Mouse (Mus musculus): ENCODE measurements around the gene Zbtb3. TPM values are rescaled to one million over a fixed set of nuclear protein-coding genes. Genes with fewer than 3 reads are reported as not detected.

The Zbtb3 gene
- 1 to 10 TPM; 4.3 TPM for total RNA-seq (2021)
- long read RNA-seq, experiment 1, partial matches to known transcripts, result 0 of 5 reads
- long read RNA-seq, experiment 1, other reads (novel, unspliced or antisense), result 3 of 5 reads
- long read RNA-seq, experiment 2, partial matches to known transcripts, result 0 of 1 reads
- long read RNA-seq, experiment 2, other reads (novel, unspliced or antisense), result 0 of 1 reads

DNA sequence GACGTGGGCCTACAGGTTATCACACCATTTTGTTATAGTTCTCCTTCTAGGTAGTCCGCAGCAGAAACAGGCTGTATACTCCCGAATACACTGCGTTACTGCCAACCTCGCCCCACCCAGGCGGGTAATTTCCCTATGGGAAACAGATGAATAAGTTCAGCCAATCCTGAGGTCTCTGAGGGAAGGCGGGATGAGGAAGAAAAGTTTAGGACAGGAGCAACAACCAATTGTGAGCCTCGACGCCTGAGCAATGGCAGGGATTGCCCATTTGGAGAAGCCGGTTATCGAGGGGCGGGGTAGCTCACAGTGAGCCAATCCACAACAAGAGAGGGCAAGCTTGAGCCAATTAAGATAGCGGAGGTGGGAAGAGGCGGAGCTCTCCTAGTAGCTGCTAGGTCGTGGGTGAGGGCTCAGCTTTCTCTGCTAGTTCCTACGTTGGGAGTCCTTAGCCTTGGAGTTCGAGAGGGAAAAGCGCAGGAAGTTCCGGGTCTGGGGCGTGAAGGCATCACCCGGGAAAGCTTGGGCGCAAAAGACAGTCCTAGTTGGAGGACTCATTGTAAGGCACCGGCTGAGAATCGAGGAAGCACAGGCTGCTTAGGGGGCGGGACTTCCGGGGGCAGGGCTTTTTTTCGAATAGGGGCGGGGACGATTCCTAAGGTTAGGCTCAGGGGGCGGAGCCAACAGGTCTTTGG lies at the start of gene Zbtb3:
TSS of gene Zbtb3 (plus strand) at position 426 of the 692 bp plus-strand sequence.
- peak; percentile 94 to 98 for DNase-seq (ENCODE audit: low spot score in 2 of 2)

DNA sequence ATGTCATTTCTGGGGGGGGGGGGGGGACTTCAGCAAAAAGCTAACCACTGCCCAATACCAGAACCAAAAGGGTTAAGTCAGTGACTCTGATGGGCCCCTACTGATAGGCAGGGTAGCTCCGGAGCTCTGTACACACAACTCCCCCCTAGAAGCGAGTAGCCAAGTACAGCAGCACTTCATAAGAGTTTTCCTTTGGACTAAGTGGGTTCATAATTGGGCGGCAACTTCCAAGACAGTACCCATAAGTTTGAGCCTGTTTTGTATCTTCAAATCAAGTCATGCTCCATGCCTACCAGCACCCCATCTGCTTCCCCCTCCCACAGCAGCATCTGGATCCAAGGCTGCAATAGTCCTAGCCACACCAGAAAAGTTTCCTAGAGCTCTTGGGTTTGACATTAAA lies 46.7 kb upstream of the Zbtb3 start:
- no peak for DNase-seq (ENCODE audit: low spot score in 2 of 2)

DNA sequence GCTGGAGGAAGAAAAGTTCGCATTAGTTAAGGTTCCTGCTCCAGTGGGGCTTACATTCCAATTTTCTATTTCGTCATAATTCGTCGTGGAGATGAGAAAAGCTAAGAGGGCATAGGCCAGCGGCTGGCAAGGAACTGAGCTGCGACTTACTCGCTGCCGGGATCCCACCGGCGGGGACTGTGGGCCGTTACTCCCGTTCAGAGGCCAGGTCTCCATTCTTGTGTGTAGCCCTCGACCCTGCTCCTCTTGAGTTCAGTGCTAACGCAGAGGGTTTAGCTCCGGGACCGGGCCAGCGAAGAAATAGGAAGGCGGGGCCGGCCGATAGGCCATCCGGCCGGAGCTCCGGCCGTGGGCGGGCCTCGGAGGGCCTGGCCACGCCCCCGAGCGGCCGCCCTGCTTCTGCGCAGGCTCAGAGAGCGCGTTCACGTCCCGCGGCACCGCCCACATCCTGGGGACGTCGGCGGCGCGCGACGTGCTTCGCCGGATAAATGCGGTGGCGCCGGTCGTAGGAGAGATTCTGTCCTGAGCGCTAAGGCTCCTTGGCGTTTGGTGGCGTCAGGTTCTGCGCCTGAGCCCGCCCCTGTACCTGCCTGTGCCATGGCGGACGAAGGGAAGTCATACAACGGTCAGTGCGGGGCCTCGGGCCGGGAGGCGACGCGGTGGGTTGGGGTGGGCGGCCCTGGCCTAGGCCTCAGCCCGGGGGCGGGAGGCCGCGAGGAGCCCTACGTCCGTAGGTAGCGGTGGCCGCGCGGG lies 45.5 kb upstream of the Zbtb3 start, which contains the start of gene Nxf1:
TSS of gene Nxf1 (plus strand) at position 439 of the 753 bp plus-strand sequence.
- DNase-seq (ENCODE audit: low spot score in 2 of 2), result peak; percentile 85 to 94

DNA sequence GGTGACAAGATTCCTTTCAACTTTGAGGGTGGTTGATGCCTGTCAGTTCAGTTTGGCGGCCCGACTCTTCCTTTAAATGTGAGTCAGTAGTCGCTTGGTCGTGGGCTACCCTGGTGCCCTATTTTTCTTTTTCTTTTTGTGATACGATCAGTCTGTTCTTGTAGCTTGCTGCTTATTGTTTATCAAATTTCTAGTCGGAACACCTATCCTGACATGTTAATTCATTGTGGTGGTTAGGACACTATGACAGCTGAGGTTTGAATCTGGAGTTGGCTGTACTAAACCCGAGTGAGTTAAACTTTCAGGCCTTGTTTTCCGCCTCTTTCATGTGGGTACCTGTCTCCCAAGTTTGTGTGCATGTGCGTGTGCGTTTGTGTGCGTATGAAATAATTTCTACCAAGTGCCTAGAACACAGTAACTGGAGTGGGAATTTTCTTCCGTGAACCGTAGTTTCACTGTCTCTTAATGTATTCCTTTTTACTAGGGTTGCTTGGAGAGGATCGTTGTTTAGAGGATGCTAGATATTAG lies 44.8 kb upstream of the Zbtb3 start:
- DNase-seq (ENCODE audit: low spot score in 2 of 2), result no peak

DNA sequence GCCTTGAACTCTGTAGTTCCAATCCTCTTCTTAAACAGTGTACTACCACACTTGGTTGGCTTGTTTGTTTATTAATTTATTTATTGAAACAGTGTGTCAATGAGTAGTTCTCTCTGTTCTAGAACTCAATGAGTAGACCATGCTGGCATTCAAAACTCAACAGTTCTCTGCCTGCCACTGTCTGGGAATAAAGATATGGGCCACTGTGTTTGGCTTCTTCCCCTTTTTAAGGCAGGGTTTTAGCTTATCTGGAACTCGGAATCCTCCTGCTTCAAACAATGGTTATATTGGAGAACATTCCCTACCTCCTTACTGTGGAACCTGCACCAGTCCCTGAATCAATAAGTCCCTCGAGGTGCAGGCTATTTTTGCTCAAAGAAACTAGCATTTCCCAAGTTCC lies 43.5 kb upstream of the Zbtb3 start:
- DNase-seq (ENCODE audit: low spot score in 2 of 2), result no peak

DNA sequence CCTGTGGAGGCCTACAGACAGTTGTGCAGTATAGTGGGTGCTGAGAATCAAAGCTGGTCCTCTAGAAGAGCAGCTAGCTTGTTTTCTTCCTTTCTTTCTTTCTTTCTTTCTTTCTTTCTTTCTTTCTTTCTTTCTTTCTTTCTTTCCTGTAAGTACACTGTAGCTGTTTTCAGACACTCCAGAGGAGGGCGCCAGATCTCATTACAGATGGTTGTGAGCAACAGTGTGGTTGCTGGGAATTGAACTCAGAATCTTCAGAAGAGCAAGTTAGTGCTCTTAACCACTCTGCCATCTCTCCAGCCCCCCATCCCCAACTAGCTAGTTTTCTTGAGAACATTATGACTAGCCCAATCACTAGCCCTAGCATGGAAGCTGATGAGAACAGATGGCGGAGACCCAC lies 41.6 kb upstream of the Zbtb3 start:
- DNase-seq (ENCODE audit: low spot score in 2 of 2), result no peak

DNA sequence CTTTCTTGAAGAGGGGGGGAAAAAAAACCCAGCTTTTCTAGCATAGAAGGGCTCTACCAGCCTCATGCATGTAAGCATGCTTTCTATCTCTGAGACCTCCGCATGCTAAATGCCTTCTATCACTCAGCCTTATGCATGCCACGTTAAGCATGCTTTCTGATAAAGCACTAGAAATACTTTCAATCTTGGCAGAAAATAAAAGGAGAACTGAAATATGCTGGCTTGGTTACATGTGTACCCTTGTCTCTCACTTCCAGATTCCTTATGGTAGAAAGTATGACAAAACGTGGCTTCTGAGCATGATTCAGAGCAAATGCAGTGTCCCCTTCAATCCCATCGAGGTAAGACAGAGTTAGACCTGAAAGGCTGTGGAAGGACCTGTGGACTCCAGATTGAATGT lies 39.1 kb upstream of the Zbtb3 start:
- DNase-seq (ENCODE audit: low spot score in 2 of 2), result no peak

DNA sequence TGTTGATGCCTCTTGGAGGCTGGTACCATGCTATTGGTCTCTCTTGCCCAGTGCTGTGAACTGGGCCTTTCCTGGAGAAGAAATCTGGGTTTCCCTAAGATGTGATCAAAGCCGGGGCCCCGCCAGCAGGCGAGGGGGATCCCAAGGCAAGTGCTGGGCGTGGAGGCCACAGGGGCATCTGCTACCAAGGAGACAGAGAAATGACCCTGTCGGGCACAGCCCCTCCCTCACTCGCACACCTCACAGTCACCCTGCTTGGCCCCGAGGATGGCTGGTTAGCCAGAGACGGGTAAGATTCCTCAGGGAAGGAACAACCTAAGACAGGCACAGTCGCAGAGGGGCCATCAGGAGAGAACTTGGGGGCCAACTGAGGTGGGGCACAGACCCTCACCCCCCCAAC lies 36.8 kb upstream of the Zbtb3 start:
- DNase-seq (ENCODE audit: low spot score in 2 of 2), result no peak

DNA sequence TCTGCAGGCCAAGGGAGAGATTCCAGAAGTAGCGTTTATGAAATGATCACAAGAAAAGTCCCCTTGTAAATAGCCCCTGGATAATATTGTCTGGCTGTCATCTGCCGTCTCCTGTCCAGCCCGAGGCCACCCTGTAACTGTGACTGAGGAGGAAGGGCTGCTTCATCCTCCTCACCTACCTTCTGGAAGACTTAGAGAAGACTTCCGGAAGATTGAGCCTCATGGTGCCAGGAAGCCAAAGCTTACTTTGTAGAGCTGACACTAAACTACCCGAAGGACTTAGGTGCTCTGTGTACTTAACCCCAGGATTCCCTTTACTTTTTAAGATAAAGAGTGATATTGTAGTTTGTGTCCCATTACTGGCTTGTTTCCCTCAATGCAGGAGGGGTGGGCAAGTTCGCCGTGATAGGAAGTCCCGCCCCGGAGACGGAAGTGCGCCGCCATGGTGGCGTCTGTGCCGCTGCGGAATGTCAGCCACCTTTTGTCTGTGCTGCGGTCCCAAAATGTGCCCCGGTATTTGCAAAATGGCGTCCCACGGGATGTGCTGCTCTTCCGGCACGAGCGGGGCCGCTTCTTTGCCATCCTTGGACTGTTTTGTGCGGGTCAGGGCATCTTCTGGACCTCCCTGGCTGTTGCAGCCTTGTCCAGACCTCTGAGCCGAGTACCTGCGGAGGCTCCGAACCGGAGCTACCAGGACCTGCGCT lies 31.6 kb upstream of the Zbtb3 start, which contains the start of gene Tmem223:
TSS of gene Tmem223 (plus strand) at position 430 of the 704 bp plus-strand sequence.
- peak; percentile 77 to 87 for DNase-seq (ENCODE audit: low spot score in 2 of 2)

DNA sequence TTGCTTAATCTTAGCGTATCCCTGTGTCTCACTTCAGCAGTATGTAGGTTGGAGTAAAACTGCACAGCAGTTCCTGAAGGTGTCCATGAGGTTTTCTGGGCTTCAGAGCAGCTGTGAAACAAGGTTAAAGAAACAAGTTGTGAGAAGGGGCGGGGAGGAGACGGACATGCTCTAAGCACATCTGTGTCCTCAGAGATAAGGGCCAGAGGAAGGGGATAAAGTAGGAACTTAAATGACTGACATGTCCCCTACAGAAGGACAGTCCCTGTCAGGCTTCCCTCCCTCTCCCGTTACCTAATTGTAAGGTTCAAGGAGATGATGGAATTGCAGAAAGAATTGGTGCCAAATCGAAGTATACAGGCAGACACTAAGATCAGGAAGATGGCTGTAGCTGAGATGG lies 29.4 kb upstream of the Zbtb3 start:
- no peak for DNase-seq (ENCODE audit: low spot score in 2 of 2)

DNA sequence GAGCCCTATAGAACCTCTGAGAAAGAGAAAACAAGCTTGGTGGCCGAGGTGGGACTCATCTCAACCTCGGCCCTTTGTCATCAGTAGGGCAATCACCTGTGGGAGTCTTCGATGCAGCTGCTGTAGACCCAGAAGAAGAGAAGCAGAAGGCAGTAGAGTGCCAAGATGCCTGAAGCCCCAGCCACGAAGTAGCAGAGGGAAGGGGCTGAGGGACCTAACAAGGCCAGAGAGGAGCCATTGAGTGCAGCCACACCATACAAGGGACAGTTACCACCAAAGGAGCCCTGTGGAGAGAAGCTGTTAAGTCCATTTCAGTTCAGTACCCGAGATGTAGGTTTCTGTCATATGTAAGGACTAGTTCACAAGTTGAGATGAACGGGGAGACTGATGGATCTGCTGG lies 28.9 kb upstream of the Zbtb3 start:
- no peak for DNase-seq (ENCODE audit: low spot score in 2 of 2)

DNA sequence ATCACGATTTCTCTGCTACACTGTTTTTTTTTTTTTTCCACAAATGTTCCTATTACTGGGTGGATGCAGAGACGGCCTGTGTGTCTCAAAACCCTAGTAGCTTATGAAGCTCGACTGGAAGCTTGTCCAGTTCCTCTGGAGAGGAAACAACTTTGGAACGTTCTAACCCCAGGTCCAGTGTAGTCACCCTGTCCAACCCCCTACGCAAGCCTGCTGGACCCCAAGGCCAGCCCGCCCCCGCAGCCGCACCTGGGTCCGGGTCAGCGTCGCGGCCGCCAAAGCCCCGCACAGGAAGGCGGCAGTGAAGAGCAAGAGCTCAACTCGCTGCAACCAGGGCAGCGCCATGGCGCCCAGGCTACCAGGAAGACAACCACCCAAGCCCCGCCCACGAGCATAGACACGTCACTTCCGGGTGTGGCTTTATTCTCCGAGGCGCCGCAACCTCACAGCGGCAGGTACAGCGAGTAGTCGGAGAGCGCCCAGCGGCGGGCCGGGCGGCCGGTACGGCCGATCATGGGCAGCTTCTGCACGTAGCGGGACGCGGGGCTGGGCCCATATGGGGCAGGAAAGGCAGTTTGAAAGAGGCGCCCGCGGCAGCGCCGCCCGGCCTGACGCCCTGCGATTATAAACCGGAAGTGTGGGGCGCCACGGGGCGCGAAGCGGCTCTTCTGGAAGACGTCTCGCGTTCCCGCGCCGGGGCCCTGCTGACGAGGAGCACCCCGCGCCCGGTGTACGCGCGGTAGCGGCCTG lies 28.1 kb upstream of the Zbtb3 start, which contains the start of gene Tmem179b:
TSS of gene Tmem179b (minus strand) at position 382 of the 750 bp plus-strand sequence.
- peak; percentile 97 to 98 for DNase-seq (ENCODE audit: low spot score in 2 of 2)

DNA sequence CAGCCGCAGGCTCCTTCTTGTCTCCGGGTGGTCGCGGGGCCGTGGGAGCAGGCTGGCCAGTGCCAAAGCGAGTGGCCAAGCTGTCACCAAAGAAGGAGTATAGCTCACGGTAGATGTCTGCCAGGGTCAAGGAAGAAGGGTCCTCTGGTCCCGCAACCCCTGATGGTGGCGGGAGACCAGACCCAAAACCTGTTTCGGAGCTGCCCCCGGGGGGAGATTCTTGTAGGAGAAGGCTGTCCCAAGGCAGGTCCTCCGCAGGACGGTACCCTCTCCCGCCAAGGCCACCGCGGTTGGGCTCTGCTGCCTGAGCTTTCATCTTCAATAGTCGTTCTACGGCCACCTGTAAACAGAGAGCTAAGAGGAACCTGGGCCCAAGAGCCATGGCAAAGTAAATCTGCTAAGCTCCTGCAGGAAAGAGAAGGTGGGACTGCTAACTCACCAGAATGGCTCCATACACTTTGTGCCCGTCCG lies 27.4 kb upstream of the Zbtb3 start:
- no peak for DNase-seq (ENCODE audit: low spot score in 2 of 2)

DNA sequence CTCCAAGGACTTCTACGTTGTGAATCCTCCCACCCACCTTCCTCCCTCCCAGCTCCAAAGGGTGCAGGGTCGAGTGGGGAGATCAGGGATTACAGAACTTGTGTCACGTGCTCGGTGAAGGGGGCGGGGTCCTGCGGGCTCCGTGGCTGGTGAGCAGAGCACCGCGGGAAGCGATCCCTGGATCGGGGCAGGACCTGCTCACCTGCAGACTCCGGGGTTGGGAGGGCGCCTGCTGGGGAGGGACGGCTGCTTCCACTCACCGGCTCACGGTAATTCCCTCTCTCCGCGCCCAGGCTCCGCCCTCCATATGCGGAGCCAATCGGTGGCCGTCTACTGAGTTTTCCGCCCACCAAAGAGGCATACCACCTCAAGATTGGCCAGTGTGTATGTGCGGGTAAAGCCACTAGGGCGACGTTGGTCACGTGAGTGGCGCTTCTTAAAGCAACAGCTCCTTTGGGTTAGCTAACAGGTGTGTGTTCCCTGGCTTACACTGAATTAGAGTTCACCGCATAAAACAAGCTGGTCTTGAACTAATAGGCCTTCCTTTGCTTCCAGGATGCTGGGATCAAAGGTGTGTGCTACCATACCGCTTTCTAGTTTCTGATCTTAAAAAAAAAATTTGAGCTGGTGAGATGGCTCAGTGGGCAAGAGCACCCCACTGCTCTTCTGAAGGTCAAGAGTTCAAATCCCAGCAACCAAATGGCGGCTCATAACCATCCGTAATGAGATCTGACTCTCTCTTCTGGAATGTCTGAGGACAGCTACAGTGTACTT lies 16.2 kb upstream of the Zbtb3 start, which contains the start of gene Taf6l:
TSS of gene Taf6l (minus strand) at position 410 of the 774 bp plus-strand sequence.
- peak; percentile 88 to 95 for DNase-seq (ENCODE audit: low spot score in 2 of 2)

DNA sequence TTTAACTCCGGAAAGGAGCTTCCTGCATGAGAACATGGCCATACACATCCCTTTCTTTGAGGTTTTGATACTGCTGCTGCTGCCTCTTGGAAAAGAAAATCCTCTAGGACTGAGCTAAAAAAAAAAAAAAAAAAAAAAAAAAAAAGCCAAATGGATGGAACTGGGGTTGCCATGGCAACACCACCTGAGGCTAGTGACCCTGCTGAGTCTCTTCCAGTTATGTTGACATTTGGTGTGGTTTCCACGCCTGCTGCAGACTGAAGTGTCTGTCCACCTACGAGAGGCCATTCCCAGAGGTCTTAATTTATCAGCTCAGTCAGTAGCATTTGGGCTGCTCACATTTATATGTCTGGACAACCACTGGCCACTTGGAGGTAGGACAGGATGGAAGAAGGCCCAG lies 13.8 kb upstream of the Zbtb3 start:
- no peak for DNase-seq (ENCODE audit: low spot score in 2 of 2)

DNA sequence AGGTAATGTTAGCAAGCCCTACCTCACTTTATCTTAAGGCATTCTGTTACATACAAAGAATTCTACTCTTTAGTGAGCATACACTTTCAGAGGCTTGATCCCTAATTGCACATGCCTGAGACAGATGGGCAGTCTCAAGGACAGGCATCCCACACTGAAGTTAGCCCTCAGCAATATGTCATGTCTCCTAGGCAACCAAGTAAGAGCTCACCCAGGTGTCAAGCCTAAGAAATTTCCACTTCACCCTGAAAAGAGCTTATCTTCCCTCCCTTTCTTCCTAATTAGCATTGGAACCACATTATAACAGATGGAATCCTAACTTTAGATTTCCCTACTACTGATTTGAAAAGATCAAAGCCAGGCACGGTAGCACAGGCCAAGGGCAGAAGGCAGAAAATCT lies 13.2 kb upstream of the Zbtb3 start:
- peak in 1 of 2 experiments; percentile 32 for DNase-seq (ENCODE audit: low spot score in 2 of 2)

DNA sequence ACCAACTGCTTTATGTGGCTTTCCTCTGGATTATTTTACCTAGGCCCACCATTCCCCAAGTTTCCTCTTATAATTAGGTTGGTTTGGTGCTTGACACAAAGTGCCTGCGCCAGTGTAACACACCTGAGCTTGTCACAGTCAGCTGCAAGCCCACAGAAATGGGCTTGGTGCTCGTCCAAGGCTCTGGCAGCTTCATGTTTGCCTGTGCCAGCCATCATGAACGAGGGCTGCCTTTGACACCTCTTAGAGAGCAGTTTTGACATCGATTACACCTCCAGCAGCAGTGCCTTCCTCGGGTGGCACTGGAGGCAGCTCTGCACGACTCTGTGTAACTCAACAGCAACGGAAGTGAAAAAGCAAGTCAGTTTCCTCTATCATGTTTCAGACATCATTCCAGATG lies 12.2 kb upstream of the Zbtb3 start:
- peak in 1 of 2 experiments; percentile 36 for DNase-seq (ENCODE audit: low spot score in 2 of 2)

DNA sequence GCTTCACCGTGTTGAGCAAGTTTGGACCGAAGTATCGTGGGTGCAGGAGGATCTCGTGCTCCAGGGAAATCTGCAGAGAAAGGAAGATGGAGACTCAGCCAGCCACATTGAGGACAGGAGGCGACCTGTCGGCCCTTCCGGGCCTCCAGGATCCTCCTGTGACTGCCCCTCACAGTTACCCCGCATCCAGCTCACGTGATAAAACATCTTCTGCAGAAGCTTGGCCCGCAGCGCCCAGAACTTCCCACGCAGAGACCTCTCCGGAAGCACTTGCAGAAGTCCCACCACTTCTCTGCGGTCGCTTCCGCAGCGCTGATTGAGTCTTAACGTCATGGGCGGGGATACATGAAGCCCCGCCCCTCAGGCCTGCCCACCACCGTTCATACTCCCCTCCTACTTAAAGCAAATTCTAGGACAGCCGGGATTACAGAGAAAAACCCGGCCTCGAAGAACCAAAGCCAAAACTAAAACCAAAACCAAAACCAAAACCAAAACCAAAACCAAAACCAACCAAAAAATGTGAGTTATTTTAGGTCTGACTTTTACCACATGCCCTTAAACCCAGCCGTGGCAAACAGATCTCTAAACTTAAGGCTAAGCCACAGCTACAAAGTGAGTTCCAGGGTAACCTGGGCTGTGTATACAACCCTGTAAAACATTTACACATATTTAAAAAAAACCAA lies 4.0 kb upstream of the Zbtb3 start, which contains the start of gene Polr2g:
TSS of gene Polr2g (minus strand) at position 314 of the 683 bp plus-strand sequence.
- DNase-seq (ENCODE audit: low spot score in 2 of 2), result peak; percentile 83 to 93

DNA sequence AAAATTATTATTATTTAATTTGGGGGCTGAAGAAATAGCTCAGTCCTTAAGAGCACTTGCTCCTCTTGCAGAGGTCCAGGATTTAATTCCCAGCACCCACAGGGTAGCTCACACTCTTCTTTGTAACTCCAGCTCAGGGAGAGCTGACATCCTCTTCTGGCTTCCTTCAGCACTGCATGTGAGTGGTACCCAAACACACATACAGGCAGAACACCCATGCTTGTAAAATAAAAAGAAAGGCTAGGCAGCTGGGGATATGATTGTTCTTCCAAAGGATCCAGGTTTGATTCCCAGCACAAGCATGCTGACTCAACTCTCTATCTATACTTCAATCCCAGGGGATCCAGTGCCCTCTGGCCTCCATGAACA lies 3.4 kb upstream of the Zbtb3 start:
- DNase-seq (ENCODE audit: low spot score in 2 of 2), result no peak

All from layer of hippocampus, postnatal 14 days (tissue).